Mouse (Mus musculus) layer of hippocampus, adult 11-12 months (tissue): Measurements from ENCODE around the gene Pgam2.
A peak's percentile ranks its signal among the peaks of the same experiment; 100 is the strongest.

ENCODE experiments used
- DNase-seq: peaks from one replicate; pipeline ENCODE4 v3.0.0; 2022; ENCODE audit warnings: low spot score

Gene Pgam2

GRCm38 (mm10) chr11:5805711-5806110, 2.2 kb upstream of the Pgam2 start:
- DNase-seq, result no peak

- no peak for DNase-seq
Observed at GRCm38 (mm10) chr11:5804174-5804573, 641 bp upstream of the Pgam2 start.

DNA sequence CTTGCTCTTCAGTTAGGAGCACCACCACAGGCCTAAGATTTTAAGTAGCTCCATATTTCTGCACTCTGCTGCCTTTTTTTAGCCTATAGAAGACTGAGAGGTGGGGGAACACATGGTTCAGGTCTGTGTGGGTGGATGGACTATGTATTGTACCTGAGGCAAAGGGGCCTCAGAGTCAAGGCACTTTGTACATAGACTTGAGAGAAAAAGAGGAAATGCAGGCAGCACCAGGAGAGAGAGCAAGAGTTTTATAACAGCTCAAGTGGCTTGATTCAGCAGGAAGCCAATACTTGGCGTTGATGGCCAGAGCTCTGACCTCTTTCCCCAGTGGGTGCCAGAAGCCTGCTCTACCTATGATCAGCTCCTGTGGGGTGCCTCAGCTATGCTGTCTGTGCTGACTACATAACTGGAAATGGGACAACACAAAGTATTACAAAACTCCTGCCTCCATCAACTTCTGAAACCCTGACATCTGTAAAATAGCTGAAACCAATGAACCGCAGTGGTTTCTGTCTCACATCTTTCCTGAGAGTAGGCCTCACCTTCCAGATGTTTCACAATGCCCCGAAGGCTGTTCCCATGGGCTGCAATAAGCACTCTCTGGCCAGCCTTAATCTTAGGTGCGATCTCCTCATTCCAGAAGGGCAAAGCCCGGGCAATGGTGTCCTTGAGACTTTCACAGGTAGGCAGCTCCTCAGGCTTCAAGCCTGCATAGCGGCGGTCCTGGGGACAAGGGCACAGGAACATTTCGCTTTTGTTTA, 896 bp downstream of the Pgam2 start:
- DNase-seq, result no peak

DNA sequence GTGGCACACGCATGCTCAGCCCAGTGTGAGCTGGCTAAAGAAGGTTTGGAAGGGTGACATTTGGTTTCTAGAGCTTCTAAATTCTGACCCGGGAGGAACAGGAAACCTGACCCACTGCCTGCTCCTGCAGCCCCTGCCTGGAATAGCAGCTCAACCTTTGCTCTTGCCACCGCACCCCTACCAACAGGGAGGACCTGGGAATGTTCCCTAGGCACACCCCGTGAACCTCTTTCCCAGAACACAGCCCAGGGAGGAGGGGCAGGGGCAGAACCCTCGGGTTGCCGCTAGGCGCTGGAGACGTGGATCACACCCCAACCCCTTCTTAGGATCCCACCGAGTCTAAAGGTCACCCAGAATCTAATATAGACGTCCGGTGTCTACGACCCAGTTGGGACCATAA, 1.5 kb downstream of the Pgam2 start:
- DNase-seq, result no peak

DNA sequence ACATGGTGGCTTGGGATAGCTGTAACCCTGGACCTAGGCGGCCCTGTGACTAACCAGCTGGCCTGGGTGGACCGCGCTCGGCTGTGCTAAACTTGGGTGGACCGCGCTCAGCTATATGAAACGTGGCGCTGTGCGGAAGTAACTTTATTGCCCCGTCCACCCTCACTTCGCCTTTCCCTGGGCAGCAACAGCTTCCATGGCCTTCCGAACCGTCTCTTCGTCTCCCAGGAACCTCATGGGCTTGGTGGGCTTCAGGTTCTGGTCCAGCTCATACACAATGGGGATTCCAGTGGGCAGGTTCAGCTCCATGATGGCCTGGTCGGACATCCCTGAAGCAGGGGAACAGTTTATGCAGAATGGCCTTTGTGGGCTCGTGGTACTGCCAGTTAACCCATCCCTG, 2.0 kb downstream of the Pgam2 start:
- DNase-seq, result no peak

DNA sequence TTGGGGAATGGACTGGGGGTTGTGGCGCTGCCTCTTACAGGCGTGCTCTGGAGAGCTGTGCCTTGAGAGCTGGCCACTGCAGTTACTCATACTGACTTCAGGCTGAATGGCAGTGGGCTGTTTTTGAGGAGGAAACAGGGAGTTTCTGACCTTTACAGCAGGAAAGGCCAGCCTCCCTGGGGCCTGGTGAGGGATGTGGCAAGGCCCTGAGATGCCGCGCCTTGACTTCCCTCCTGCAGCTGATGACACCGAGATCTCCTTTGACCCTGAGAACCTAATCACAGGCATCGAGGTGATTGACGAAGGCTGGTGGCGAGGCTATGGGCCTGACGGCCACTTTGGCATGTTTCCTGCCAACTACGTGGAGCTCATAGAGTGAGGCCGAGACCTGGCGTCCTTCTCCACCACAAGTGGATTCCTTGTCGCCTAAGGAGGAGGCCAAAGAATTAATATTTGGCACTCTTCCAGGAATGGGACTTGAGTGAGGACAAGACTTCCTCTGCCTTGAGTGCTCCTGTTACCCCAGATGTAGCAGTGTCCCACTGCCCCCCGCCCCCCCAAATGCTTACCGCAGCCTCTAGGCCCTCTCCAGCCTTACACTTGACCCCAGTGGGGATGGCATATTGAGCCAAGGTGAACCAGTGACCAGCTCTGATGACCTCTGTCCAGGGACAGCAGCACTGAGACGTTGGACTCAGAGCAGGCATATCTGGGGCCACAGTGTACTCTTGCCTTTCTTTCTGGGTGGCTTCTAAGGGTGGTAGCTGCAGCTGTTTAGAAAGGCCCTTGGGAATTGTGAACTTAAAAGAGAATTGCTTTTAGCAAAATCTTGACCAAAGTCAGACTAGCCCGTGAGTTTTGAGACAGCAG, 3.7 kb downstream of the Pgam2 start:
- no peak for DNase-seq

DNA sequence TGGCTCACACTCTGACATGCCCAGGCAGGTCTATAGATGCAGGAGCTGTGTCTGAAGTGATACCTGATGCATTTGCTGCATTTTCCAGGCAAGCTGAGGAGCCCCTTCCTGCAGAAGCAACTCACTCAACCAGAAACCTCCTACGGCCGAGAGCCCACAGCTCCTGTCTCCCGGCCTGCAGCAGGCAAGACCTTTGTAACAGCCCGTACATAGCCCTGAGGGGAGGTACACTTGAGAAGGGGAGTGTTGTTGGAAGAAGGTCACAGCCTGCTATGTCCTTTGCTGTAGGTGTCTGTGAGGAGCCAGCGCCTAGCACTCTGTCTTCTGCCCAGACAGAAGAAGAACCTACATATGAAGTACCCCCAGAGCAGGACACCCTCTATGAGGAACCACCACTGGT, 5.6 kb downstream of the Pgam2 start:
- no peak for DNase-seq

DNA sequence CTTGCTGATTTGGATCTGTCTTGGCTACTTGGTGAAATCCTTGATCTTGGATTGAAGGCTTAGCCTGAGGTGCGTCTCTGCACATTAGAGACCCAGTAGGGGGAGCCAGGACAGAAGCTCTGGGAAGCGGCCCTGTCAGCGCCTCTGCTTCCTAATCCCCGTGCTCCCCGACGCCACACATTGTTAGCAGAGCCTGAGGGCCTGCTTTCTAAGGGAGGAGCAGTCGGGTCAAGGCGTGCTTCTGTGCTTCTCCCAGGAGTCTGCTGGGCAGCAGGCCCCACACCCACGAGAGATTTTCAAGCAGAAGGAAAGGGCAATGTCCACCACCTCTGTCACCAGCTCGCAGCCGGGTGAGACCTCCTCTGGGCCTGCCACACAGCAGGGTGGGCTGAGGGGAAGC, 6.2 kb downstream of the Pgam2 start:
- DNase-seq, result no peak

- no peak for DNase-seq
Observed at GRCm38 (mm10) chr11:5796939-5797338, 6.6 kb downstream of the Pgam2 start.

DNA sequence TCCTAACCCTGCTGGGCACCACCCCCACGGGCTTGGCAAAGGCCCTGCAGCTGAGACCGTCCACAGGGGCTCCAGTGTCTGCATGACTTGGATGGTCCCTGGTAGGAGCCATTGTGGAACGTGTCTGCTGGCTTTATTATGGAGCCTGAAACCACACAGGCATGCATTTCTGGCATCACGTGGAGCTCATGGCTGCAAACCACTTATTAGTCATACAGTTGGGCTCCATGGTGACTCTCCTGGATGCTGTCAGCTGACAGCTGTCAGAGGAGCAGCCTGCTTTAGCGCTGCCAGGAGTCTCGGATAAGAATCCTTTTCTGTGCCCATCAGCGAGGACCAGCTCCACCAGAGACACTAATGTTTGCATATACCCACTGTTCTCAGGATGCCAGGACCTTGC, 7.8 kb downstream of the Pgam2 start:
- DNase-seq, result peak; percentile 76

DNA sequence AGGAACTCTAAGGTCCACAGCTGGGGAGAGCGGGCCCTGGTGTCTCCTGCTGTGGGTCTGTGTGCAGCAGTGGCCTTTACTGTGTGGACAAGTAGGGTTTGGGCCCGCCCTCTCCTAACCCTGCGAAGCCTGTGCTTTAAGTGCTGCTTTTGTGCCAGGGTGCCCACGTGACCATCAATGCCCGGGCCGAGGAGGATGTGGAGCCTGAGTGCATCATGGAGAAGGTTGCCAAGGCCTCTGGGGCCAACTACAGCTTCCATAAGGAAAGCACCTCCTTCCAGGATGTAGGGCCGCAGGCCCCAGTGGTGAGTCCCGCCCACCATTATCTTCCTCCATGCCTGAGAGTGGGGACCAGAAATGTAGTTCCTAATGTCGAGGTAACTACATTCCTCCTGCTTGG, 8.2 kb downstream of the Pgam2 start:
- no peak for DNase-seq

- DNase-seq, result no peak
Observed at GRCm38 (mm10) chr11:5790431-5790830, 13.1 kb downstream of the Pgam2 start.

- no peak for DNase-seq
Observed at GRCm38 (mm10) chr11:5789754-5790333, 13.7 kb downstream of the Pgam2 start.

GRCm38 (mm10) chr11:5789071-5789753, 14.3 kb downstream of the Pgam2 start:
- DNase-seq, result no peak

- DNase-seq, result peak; percentile 94
Observed at GRCm38 (mm10) chr11:5788056-5789014, 15.2 kb downstream of the Pgam2 start, which contains the start of gene Dbnl. Dbnl (plus strand) TSS chr11:5788488.

DNA sequence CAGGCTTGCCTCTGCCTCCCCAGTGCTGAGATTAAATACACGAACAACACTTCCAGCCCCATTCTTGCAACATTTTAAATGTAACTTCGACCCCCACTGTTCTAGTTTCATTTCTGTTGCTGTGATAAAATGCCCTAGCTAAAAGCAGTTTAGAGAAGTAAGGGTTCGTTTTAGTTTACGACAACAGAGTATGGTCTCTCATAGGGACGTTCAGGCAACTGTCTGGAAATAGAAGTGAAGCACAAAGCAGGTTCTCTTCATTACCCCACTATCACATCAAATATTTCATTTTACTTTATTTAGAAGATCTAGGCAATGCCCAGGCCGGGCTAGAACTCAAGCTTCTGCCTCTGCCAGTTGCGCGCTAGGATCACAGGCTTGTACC, 15.9 kb downstream of the Pgam2 start:
- DNase-seq, result no peak

DNA sequence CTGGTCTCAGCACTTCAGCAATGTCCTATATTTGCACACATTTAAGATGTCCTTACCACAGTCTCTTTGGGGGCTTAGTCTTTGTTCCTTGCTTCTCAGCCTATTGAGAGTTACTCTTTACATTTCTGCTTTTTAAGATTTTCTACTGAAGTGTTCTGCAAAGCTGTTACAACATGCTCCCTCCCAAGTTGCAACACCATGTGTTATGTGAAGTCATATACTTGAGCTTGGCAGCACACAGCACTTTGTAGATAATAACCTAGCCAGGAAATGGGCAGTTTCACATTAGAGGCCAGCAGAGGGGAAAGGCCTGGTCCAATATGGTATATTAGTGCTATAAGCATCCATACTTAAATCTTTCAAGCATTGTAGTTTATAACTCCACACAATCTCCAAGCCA, 17.8 kb downstream of the Pgam2 start:
- no peak for DNase-seq

DNA sequence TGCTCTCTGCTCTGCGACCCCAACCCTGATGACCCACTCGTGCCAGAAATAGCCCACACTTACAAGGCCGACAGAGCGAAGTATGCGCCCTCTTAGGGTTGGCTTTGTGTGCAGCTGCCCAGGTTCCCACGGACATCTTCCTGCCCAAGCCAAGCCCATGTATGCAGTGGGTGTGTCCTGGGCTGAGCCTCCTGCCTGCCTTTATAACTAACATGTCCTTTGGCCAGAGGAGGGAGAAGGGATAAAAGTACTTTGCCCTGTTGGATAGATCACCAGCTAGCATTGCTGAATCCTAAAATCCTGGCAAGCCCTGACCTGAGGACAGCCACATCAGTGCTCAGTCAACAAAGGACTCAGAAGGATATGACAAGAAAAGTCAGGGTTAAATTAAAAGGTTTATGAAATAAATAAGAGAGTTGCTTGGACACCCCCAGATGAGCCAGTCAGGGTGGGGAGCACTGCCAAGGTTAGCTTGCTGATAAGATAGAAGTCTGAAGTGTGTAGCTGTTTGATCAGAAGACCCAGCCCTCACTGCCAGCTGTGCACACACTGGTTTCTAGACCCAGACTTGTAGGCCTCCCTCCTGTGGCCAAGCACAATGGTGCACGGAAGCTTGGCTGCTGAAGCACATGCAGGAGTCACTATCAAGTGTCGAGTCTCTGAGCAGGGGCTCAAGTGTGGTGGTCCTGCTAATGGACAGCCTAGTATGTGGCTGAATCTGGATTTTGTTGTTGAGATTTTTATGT, 21.2 kb downstream of the Pgam2 start:
- DNase-seq, result no peak

- no peak for DNase-seq
Observed at GRCm38 (mm10) chr11:5780035-5780499, 23.5 kb downstream of the Pgam2 start.

GRCm38 (mm10) chr11:5778481-5778880, 25.1 kb downstream of the Pgam2 start:
- no peak for DNase-seq
